Mouse (Mus musculus) embryonic facial prominence, embryonic 12.5 days (tissue): ENCODE data around the gene Adra2b. TPM values are rescaled to one million over a fixed set of nuclear protein-coding genes. Genes with fewer than 3 reads are reported as not detected.
A peak's percentile ranks its signal among the peaks of the same experiment; 100 is the strongest.

Experiments
- ATAC-seq: fragments of 200-750 bp; cut with Nextera tagmentation; 2 replicates; pipeline ENCODE4 v1.8.0; 2017; ENCODE audit not compliant: insufficient number of reproducible peaks, insufficient read depth, low FRiP score, low TSS enrichment
- H3K27ac ChIP-seq: fragments of 300-500 bp; sonication (generic); 2 replicates; pipeline ENCODE4 v1.5.1; 2016; ENCODE audit warnings: mild to moderate bottlenecking
- H3K27me3 ChIP-seq: fragments of 300-500 bp; sonication (generic); 2 replicates; pipeline ENCODE4 v1.6.1; 2016; ENCODE audit warnings: mild to moderate bottlenecking, moderate library complexity
- H3K36me3 ChIP-seq: fragments of 300-500 bp; sonication (generic); 2 replicates; pipeline ENCODE4 v1.6.1; 2016; ENCODE audit warnings: mild to moderate bottlenecking
- H3K4me1 ChIP-seq: fragments of 300-500 bp; sonication (generic); 2 replicates; pipeline ENCODE4 v1.6.1; 2016
- H3K4me2 ChIP-seq: fragments of 300-500 bp; sonication (generic); replicated peaks from 2 replicates; pipeline ENCODE4 v1.6.1; 2016; ENCODE audit warnings: mild to moderate bottlenecking, moderate library complexity
- H3K4me3 ChIP-seq: fragments of 300-500 bp; sonication (generic); 2 replicates; pipeline ENCODE4 v1.5.1; 2016; ENCODE audit warnings: mild to moderate bottlenecking
- H3K9ac ChIP-seq: fragments of 300-500 bp; sonication (generic); 2 replicates; pipeline ENCODE4 v1.6.1; 2016; ENCODE audit warnings: mild to moderate bottlenecking, moderate library complexity
- H3K9me3 ChIP-seq: fragments of 300-500 bp; sonication (generic); 2 replicates; pipeline ENCODE4 v1.6.1; 2016; ENCODE audit warnings: mild to moderate bottlenecking, moderate library complexity
- WGBS: fragments of 180-500 bp; shearing (Covaris S2); methylation state at CpG from one replicate; pipeline ENCODE4 v1.1.7; 2016; 5-methylcytosine and 5-hydroxymethylcytosine counted together
- polyA plus RNA-seq: library from polyadenylated mRNA; unstranded; fragments of >200 nt; fragmentation: Nextera tagmentation; extraction: Ambion mirVana; gene quantifications from 2 replicates; pipeline ENCODE4 v1.2.1, GENCODE M21; 2016

Adra2b gene
- polyA plus RNA-seq, 1 experiment from 2014 or later, result 1.7 TPM

- Histone ChIP-seq H3K36me3 (no peaks in the 10 kb centered on the region), H3K4me1 (no peaks in the 10 kb centered on the region), H3K4me3 (no peak overlapping the region), H3K27me3 (peaks cover 15% of the 10 kb centered on the region), H3K27ac (no peak overlapping the region), H3K9ac (no peak overlapping the region), H3K4me2 (no peak overlapping the region), H3K9me3 (no peaks in the 10 kb centered on the region)
- WGBS, result 12% methylated on average over 3 of the region's 3 CpGs
- no peak for ATAC-seq
These were observed 21.8 kb upstream of the Adra2b start for GRCm38 (mm10) chr2:127341159-127341558.

GRCm38 (mm10) chr2:127346334-127346733, 16.7 kb upstream of the Adra2b start:
- Histone ChIP-seq H3K27ac (no peak overlapping the region), H3K27me3 (no peaks in the 10 kb centered on the region), H3K36me3 (no peaks in the 10 kb centered on the region), H3K9ac (no peak overlapping the region), H3K9me3 (no peaks in the 10 kb centered on the region), H3K4me2 (no peak overlapping the region), H3K4me1 (no peaks in the 10 kb centered on the region), H3K4me3 (no peak overlapping the region)
- no peak for ATAC-seq
- WGBS, result 67% methylated on average over 1 of the region's 1 CpGs

GRCm38 (mm10) chr2:127347147-127347985, 15.6 kb upstream of the Adra2b start:
- Histone ChIP-seq H3K4me3 (no peak overlapping the region), H3K36me3 (no peaks in the 10 kb centered on the region)
- 80% methylated on average over 13 of the region's 13 CpGs for WGBS

GRCm38 (mm10) chr2:127353881-127354280, 9.1 kb upstream of the Adra2b start:
- H3K4me3 ChIP-seq, result no peak overlapping the region
- H3K27ac ChIP-seq, result no peak overlapping the region
- 91% methylated on average over 4 of the region's 4 CpGs for WGBS
- no peak overlapping the region for H3K9ac ChIP-seq
- no peaks in the 10 kb centered on the region for H3K4me1 ChIP-seq
- no peak overlapping the region for H3K4me2 ChIP-seq
- no peaks in the 10 kb centered on the region for H3K9me3 ChIP-seq
- ATAC-seq, result no peak
- no peaks in the 10 kb centered on the region for H3K36me3 ChIP-seq
- H3K27me3 ChIP-seq, result no peaks in the 10 kb centered on the region

More at GRCm38 (mm10) chr2:127347147-127347985, 15.6 kb upstream of the Adra2b start:
- no peak overlapping the region for H3K27ac ChIP-seq
- no peaks in the 10 kb centered on the region for H3K27me3 ChIP-seq
- H3K9ac ChIP-seq, result no peak overlapping the region
- no peaks in the 10 kb centered on the region for H3K9me3 ChIP-seq
- no peak overlapping the region for H3K4me2 ChIP-seq
- no peaks in the 10 kb centered on the region for H3K4me1 ChIP-seq
- ATAC-seq, result no peak

GRCm38 (mm10) chr2:127363282-127363652, 259 bp downstream of the Adra2b start:
- H3K36me3 ChIP-seq, result no peaks in the 10 kb centered on the region
- under 1% methylated on average over 28 of the region's 28 CpGs for WGBS
- no peaks in the 10 kb centered on the region for H3K9me3 ChIP-seq
- peak; percentile 49 for ATAC-seq
- H3K4me2 ChIP-seq, result peak overlapping the region; percentile 74
- no peak overlapping the region for H3K27ac ChIP-seq
- H3K9ac ChIP-seq, result peak overlapping the region; percentile 42
- peak overlapping the region; percentile 43 for H3K4me3 ChIP-seq
- H3K4me1 ChIP-seq, result peaks cover 13% of the 10 kb centered on the region; the same call in 1 of the 2 replicates
- H3K27me3 ChIP-seq, result peaks cover 71% of the 10 kb centered on the region

- H3K4me1 ChIP-seq, result peaks cover 13% of the 10 kb centered on the region; the same call in 1 of the 2 replicates
- no peaks in the 10 kb centered on the region for H3K9me3 ChIP-seq
- H3K4me3 ChIP-seq, result peak overlapping the region; percentile 43
- ATAC-seq, result no peak
- H3K27ac ChIP-seq, result no peak overlapping the region
- no peaks in the 10 kb centered on the region for H3K36me3 ChIP-seq
- H3K4me2 ChIP-seq, result peak overlapping the region; percentile 74
- H3K27me3 ChIP-seq, result peaks cover 71% of the 10 kb centered on the region
- 7% methylated on average over 20 of the region's 20 CpGs for WGBS
- no peak overlapping the region for H3K9ac ChIP-seq
These were observed 688 bp downstream of the Adra2b start for GRCm38 (mm10) chr2:127363696-127364095.

- no peak for ATAC-seq
- peaks cover 13% of the 10 kb centered on the region; the same call in 1 of the 2 replicates for H3K4me1 ChIP-seq
- H3K27ac ChIP-seq, result no peak overlapping the region
- no peak overlapping the region for H3K4me3 ChIP-seq
- H3K27me3 ChIP-seq, result peaks cover 71% of the 10 kb centered on the region
- no peaks in the 10 kb centered on the region for H3K36me3 ChIP-seq
- 19% methylated on average over 8 of the region's 8 CpGs for WGBS
- H3K4me2 ChIP-seq, result no peak overlapping the region
- H3K9ac ChIP-seq, result no peak overlapping the region
- H3K9me3 ChIP-seq, result no peaks in the 10 kb centered on the region
These were observed 1.4 kb downstream of the Adra2b start for GRCm38 (mm10) chr2:127364452-127364851.

GRCm38 (mm10) chr2:127367126-127367820, 4.3 kb downstream of the Adra2b start:
- Histone ChIP-seq H3K36me3 (no peaks in the 10 kb centered on the region), H3K4me1 (peaks cover 13% of the 10 kb centered on the region; the same call in 1 of the 2 replicates), H3K27me3 (peaks cover 51% of the 10 kb centered on the region), H3K9me3 (no peaks in the 10 kb centered on the region), H3K27ac (no peak overlapping the region), H3K4me2 (no peak overlapping the region), H3K4me3 (no peak overlapping the region), H3K9ac (no peak overlapping the region)
- 67% methylated on average over 10 of the region's 10 CpGs for WGBS
- ATAC-seq, result no peak

- no peak overlapping the region for H3K4me3 ChIP-seq
- no peak overlapping the region for H3K9ac ChIP-seq
- H3K4me2 ChIP-seq, result no peak overlapping the region
- no peaks in the 10 kb centered on the region for H3K4me1 ChIP-seq
- ATAC-seq, result no peak
- 72% methylated on average over 5 of the region's 5 CpGs for WGBS
- no peak overlapping the region for H3K27ac ChIP-seq
- H3K9me3 ChIP-seq, result no peaks in the 10 kb centered on the region
- no peaks in the 10 kb centered on the region for H3K36me3 ChIP-seq
- peaks cover 25% of the 10 kb centered on the region for H3K27me3 ChIP-seq
These were observed 6.8 kb downstream of the Adra2b start for GRCm38 (mm10) chr2:127369703-127370376.

- no peaks in the 10 kb centered on the region for H3K36me3 ChIP-seq
- H3K4me2 ChIP-seq, result no peak overlapping the region
- peaks cover 17% of the 10 kb centered on the region for H3K27me3 ChIP-seq
- WGBS, result 51% methylated on average over 9 of the region's 9 CpGs
- ATAC-seq, result 0 out of 2 replicates have a peak, but pooled peaks have one; percentile 24
- H3K4me1 ChIP-seq, result no peaks in the 10 kb centered on the region
- no peak overlapping the region for H3K27ac ChIP-seq
- no peak overlapping the region for H3K4me3 ChIP-seq
- H3K9ac ChIP-seq, result no peak overlapping the region
- H3K9me3 ChIP-seq, result no peaks in the 10 kb centered on the region
These were observed 7.8 kb downstream of the Adra2b start for GRCm38 (mm10) chr2:127370561-127371483.

GRCm38 (mm10) chr2:127371484-127371861, 8.5 kb downstream of the Adra2b start:
- Histone ChIP-seq H3K4me3 (no peak overlapping the region), H3K27me3 (peaks cover 10% of the 10 kb centered on the region), H3K4me1 (no peaks in the 10 kb centered on the region), H3K9ac (no peak overlapping the region), H3K36me3 (no peaks in the 10 kb centered on the region), H3K9me3 (no peaks in the 10 kb centered on the region), H3K4me2 (no peak overlapping the region), H3K27ac (no peak overlapping the region)
- peak; percentile 35; the same call in 1 of the 2 replicates for ATAC-seq
- 40% methylated on average over 1 of the region's 1 CpGs for WGBS
